Mouse (Mus musculus) midbrain, embryonic 11.5 days (tissue): ENCODE data around the gene Ggt5. TPM values are rescaled to one million over a fixed set of nuclear protein-coding genes. Genes with fewer than 3 reads are reported as not detected.

Experiments
- ATAC-seq: fragments of 200-750 bp; cut with Nextera tagmentation; 2 replicates; pipeline ENCODE4 v1.8.0; 2017; ENCODE audit warnings: moderate TSS enrichment, moderate library complexity; ENCODE audit not compliant: low FRiP score
- DNase-seq: peaks from one replicate; pipeline ENCODE4 v3.0.0; 2015; ENCODE audit warnings: low spot score; ENCODE audit errors: missing footprints
- H3K27ac ChIP-seq: fragments of 300-500 bp; sonication (generic); 2 replicates; pipeline ENCODE4 v1.5.1; 2014; ENCODE audit warnings: low read depth, low read length
- H3K27me3 ChIP-seq: fragments of 300-500 bp; sonication (generic); 2 replicates; pipeline ENCODE4 v1.6.1; 2014; ENCODE audit warnings: mild to moderate bottlenecking, low read length, moderate library complexity, mixed read lengths; ENCODE audit not compliant: control insufficient read depth, insufficient read depth
- H3K36me3 ChIP-seq: fragments of 300-500 bp; sonication (generic); 2 replicates; pipeline ENCODE4 v1.6.1; 2014; ENCODE audit warnings: mild to moderate bottlenecking, low read length, moderate library complexity, mixed read lengths; ENCODE audit not compliant: control insufficient read depth, insufficient read depth
- H3K4me1 ChIP-seq: fragments of 300-500 bp; sonication (generic); 2 replicates; pipeline ENCODE4 v1.6.1; 2014; ENCODE audit warnings: low read length; ENCODE audit not compliant: control insufficient read depth, insufficient read depth
- H3K4me2 ChIP-seq: fragments of 300-500 bp; sonication (generic); 2 replicates; pipeline ENCODE4 v1.6.1; 2014; ENCODE audit warnings: mild to moderate bottlenecking, moderate library complexity
- H3K4me3 ChIP-seq: fragments of 300-500 bp; sonication (generic); 2 replicates; pipeline ENCODE4 v1.5.1; 2014; ENCODE audit warnings: low read depth, low read length
- H3K9ac ChIP-seq: fragments of 300-500 bp; sonication (generic); 2 replicates; pipeline ENCODE4 v1.6.1; 2014; ENCODE audit warnings: low read length
- H3K9me3 ChIP-seq: fragments of 300-500 bp; sonication (generic); 2 replicates; pipeline ENCODE4 v1.6.1; 2016; ENCODE audit warnings: low read length; ENCODE audit not compliant: control insufficient read depth
- WGBS: fragments of 180-500 bp; shearing (Covaris S2); extraction: QIAGEN DNeasy Blood & Tissue Kit; methylation state at CpG from one replicate; pipeline ENCODE4 v1.1.7; 2014; 5-methylcytosine and 5-hydroxymethylcytosine counted together
- polyA plus RNA-seq: library from polyadenylated mRNA; unstranded; fragments of >200 nt; fragmentation: Nextera tagmentation; extraction: Ambion mirVana; gene quantifications from 2 replicates; pipeline ENCODE4 v1.2.1, GENCODE M21; 2014

Gene Ggt5
- polyA plus RNA-seq, 1 experiment from 2014 or later = 0.29 TPM

- WGBS = 44% methylated on average over 9 of the region's 9 CpGs
- Histone ChIP-seq H3K4me2 (no peak overlapping the region), H3K9ac (no peak overlapping the region), H3K36me3 (no peaks in the 10 kb centered on the region), H3K27me3 (peaks cover 21% of the 10 kb centered on the region), H3K9me3 (no peaks in the 10 kb centered on the region), H3K27ac (no peak overlapping the region), H3K4me1 (peaks cover 9% of the 10 kb centered on the region), H3K4me3 (no peak overlapping the region)
- ATAC-seq (0 out of 2 replicates have a peak, but pooled peaks have one; percentile 3), DNase-seq (no peak)
Observed at GRCm38 (mm10) chr10:75556026-75556425, 33.1 kb upstream of the Ggt5 start.

- Histone ChIP-seq H3K27me3 (peaks cover 25% of the 10 kb centered on the region), H3K36me3 (no peaks in the 10 kb centered on the region), H3K4me2 (no peak overlapping the region; the same call in 1 of the 2 replicates), H3K27ac (no peak overlapping the region), H3K9me3 (no peaks in the 10 kb centered on the region), H3K4me1 (peaks cover 9% of the 10 kb centered on the region), H3K4me3 (peak overlapping the region; percentile 7; the same call in 1 of the 2 replicates), H3K9ac (no peak overlapping the region)
- DNase-seq (no peak), ATAC-seq (no peak)
- 21% methylated on average over 3 of the region's 3 CpGs for WGBS
Observed at GRCm38 (mm10) chr10:75558515-75558914, 30.6 kb upstream of the Ggt5 start.

GRCm38 (mm10) chr10:75559041-75559675 is 30.0 kb upstream of the Ggt5 start:
- ATAC-seq (peak; percentile 25; the same call in 1 of the 2 replicates), DNase-seq (peak; percentile 86)
- peak overlapping the region; percentile 65 for H3K4me2 ChIP-seq
- peaks cover 25% of the 10 kb centered on the region for H3K27me3 ChIP-seq
- H3K4me1 ChIP-seq = peaks cover 9% of the 10 kb centered on the region
- peak overlapping the region; percentile 48 for H3K4me3 ChIP-seq
- H3K9ac ChIP-seq = peak overlapping the region; percentile 68
- H3K9me3 ChIP-seq = no peaks in the 10 kb centered on the region
- H3K27ac ChIP-seq = peak overlapping the region; percentile 54
- WGBS = 3% methylated on average over 14 of the region's 14 CpGs
- H3K36me3 ChIP-seq = no peaks in the 10 kb centered on the region

- WGBS = under 1% methylated on average over 72 of the region's 75 CpGs
Observed at GRCm38 (mm10) chr10:75559676-75560548, 29.2 kb upstream of the Ggt5 start, which contains the start of gene Lrrc75b. Lrrc75b (minus strand) TSS chr10:75560330.

GRCm38 (mm10) chr10:75560549-75560899 is 28.6 kb upstream of the Ggt5 start:
- no peak overlapping the region for H3K27ac ChIP-seq
- H3K4me3 ChIP-seq = peak overlapping the region; percentile 48
- WGBS = 12% methylated on average over 6 of the region's 6 CpGs
- peaks cover 25% of the 10 kb centered on the region for H3K27me3 ChIP-seq
- DNase-seq = no peak
- peaks cover 9% of the 10 kb centered on the region for H3K4me1 ChIP-seq
- peak overlapping the region; percentile 68 for H3K9ac ChIP-seq
- no peaks in the 10 kb centered on the region for H3K9me3 ChIP-seq
- H3K36me3 ChIP-seq = no peaks in the 10 kb centered on the region
- peak; percentile 12; the same call in 1 of the 2 replicates for ATAC-seq
- H3K4me2 ChIP-seq = peak overlapping the region; percentile 65

More at GRCm38 (mm10) chr10:75559676-75560548, 29.2 kb upstream of the Ggt5 start, which contains the start of gene Lrrc75b:
- Histone ChIP-seq H3K9me3 (no peaks in the 10 kb centered on the region), H3K9ac (peak within 1 kb of the TSS; percentile 68), H3K4me1 (peaks cover 9% of the 10 kb centered on the region), H3K27me3 (peaks cover 25% of the 10 kb centered on the region), H3K36me3 (no peaks in the 10 kb centered on the region), H3K4me3 (peak within 1 kb of the TSS; percentile 48), H3K27ac (peak within 1 kb of the TSS; percentile 54), H3K4me2 (peak within 1 kb of the TSS; percentile 65)
- DNase-seq = peak; percentile 94
- ATAC-seq = peak; percentile 71

GRCm38 (mm10) chr10:75561071-75561654 is 28.0 kb upstream of the Ggt5 start, which contains the start of gene Ggt1:
Ggt1 (plus strand) TSS chr10:75561604.
- Histone ChIP-seq H3K27ac (no peak within 1 kb of the TSS), H3K27me3 (peaks cover 25% of the 10 kb centered on the region), H3K4me2 (peak within 1 kb of the TSS; percentile 65), H3K4me1 (peaks cover 8% of the 10 kb centered on the region), H3K9ac (peak within 1 kb of the TSS; percentile 68), H3K9me3 (no peaks in the 10 kb centered on the region), H3K36me3 (no peaks in the 10 kb centered on the region), H3K4me3 (peak within 1 kb of the TSS; percentile 48; the same call in 1 of the 2 replicates)
- no peak for ATAC-seq
- DNase-seq = peak; percentile 80
- 45% methylated on average over 10 of the region's 10 CpGs for WGBS

- Histone ChIP-seq H3K27me3 (peaks cover 25% of the 10 kb centered on the region), H3K4me1 (peaks cover 6% of the 10 kb centered on the region; the same call in 1 of the 2 replicates), H3K4me3 (no peak overlapping the region), H3K27ac (no peak overlapping the region), H3K36me3 (no peaks in the 10 kb centered on the region), H3K4me2 (no peak overlapping the region), H3K9ac (no peak overlapping the region), H3K9me3 (no peaks in the 10 kb centered on the region)
- ATAC-seq (no peak), DNase-seq (peak; percentile 77)
- 76% methylated on average over 8 of the region's 8 CpGs for WGBS
Observed at GRCm38 (mm10) chr10:75562596-75562995, 26.5 kb upstream of the Ggt5 start.

- no peak overlapping the region for H3K4me3 ChIP-seq
- H3K27ac ChIP-seq = no peak overlapping the region
- H3K27me3 ChIP-seq = peaks cover 15% of the 10 kb centered on the region
- no peaks in the 10 kb centered on the region for H3K9me3 ChIP-seq
- H3K36me3 ChIP-seq = no peaks in the 10 kb centered on the region
- 86% methylated on average over 12 of the region's 12 CpGs for WGBS
- peak; percentile 44 for DNase-seq
- H3K4me1 ChIP-seq = peaks cover 3% of the 10 kb centered on the region; the same call in 1 of the 2 replicates
- no peak for ATAC-seq
- H3K4me2 ChIP-seq = no peak overlapping the region
- no peak overlapping the region for H3K9ac ChIP-seq
Observed at GRCm38 (mm10) chr10:75564687-75565265, 24.4 kb upstream of the Ggt5 start.
